Mouse (Mus musculus) ES-E14 (cell line): ENCODE measurements around the gene Dnah6.

Experiments
- CHD2 ChIP-seq: IDR thresholded peaks from 2 replicates; pipeline ENCODE4 v1.6.1; 2014; ENCODE audit warnings: mild to moderate bottlenecking, low read depth, low read length, inconsistent platforms
- HCFC1 ChIP-seq: IDR thresholded peaks from 2 replicates; pipeline ENCODE4 v1.6.1; 2012; ENCODE audit warnings: low read length, inconsistent platforms, borderline replicate concordance; ENCODE audit not compliant: insufficient read depth
- MAFK ChIP-seq: IDR thresholded peaks from 2 replicates; pipeline ENCODE4 v1.6.1; 2014; ENCODE audit warnings: mild to moderate bottlenecking, low read depth, low read length, inconsistent platforms; ENCODE audit not compliant: insufficient read depth
- ZC3H11A ChIP-seq: IDR thresholded peaks from 2 replicates; pipeline ENCODE4 v1.6.1; 2012; ENCODE audit warnings: low read depth, mild to moderate bottlenecking, inconsistent platforms, low read length, borderline replicate concordance

GRCm38 (mm10) chr6:73003601-73004000 lies 217.8 kb downstream of the Dnah6 start:
- TF ChIP-seq MAFK, result no peak
- no peak for TF ChIP-seq CHD2
- no peak for TF ChIP-seq HCFC1
- no peak for TF ChIP-seq ZC3H11A
